ENCODE assay signal across 8 mouse cellular contexts in the genomic region with DNA sequence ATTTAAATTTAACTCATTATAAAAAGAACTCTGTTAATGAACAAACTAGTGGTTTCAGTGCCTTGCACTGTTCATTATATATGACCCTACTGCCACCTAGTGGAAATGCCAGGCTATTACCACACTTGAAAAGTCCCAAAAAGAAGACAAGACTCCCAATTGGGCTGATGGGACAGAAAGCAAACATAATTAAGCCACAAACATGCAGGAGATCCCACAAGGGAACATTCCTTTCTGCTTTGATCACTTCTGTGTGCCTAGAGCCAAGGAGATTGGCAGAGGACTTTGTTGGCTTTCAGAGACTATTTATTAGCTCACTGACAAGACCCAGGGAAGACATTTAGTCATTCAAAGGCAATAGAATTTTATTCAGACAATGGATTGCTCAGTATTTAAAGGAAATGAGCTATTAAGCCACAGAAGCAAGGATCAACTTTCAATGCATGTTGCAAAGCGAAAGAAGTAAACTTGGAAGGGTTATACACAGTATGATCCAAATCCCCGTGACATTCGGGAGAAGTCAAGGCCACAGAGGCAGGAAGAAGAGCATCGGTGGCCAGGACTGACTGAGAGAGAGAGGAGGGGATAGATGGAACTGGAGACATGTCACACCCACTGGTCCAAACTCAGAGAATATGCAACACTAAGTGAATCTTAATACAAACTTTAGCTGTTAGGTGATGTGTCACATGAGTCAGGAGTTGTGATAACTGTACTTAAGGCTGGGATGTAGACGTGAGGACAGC. TPM values are rescaled to one million over a fixed set of nuclear protein-coding genes. Genes with fewer than 3 reads are reported as not detected.
A peak's percentile ranks its signal among the peaks of the same experiment; 100 is the strongest.
DNase-seq lines count a peak whose midpoint lies in the region; ATAC-seq and TF ChIP-seq lines count a peak whose summit lies in the region.

No protein-coding gene starts in this region.

- no peak overlapping the region for H3K9ac ChIP-seq in forebrain, postnatal 0 days
- no peak overlapping the region for H3K9ac ChIP-seq in limb, embryonic 14.5 days (ENCODE audit: low read depth, low read length, severe bottlenecking)
- no peak overlapping the region for H3K9ac ChIP-seq in neural tube, embryonic 11.5 days (ENCODE audit: low read length)

- no peak for TF ChIP-seq POLR2A in cerebellum, adult 2 months (IDR thresholded peaks at IDR 0.05; ENCODE audit: borderline replicate concordance, insufficient read depth, low read length)
- no peak for TF ChIP-seq POLR2A in limb, embryonic 14.5 days (IDR thresholded peaks at IDR 0.05; ENCODE audit: borderline replicate concordance, extremely low read depth, insufficient read depth, insufficient read length)

- H3K4me2 ChIP-seq in forebrain, postnatal 0 days (ENCODE audit: low read depth): no peak overlapping the region
- H3K4me2 ChIP-seq in limb, embryonic 14.5 days (replicated peaks; ENCODE audit: low read depth, low read length, severe bottlenecking): no peak overlapping the region
- H3K4me2 ChIP-seq in neural tube, embryonic 11.5 days (ENCODE audit: low read depth): no peak overlapping the region

- peak; percentile 90 for ATAC-seq in forebrain, postnatal 0 days
- peak; percentile 64 for ATAC-seq in limb, embryonic 14.5 days (ENCODE audit: low FRiP score, low read depth)
- peak; percentile 64; the same call in 1 of the 2 replicates for ATAC-seq in neural tube, embryonic 11.5 days (ENCODE audit: insufficient read depth, low FRiP score, low TSS enrichment)
- no peak for ATAC-seq in activated CD4-positive, CD25-positive, alpha-beta regulatory T cell, adult 4 months

- H3K9me3 ChIP-seq in E14TG2a.4 (ENCODE audit: low read length): no peaks in the 10 kb centered on the region
- H3K9me3 ChIP-seq in forebrain, postnatal 0 days (ENCODE audit: low read length): peaks cover 8% of the 10 kb centered on the region; the same call in 1 of the 2 replicates
- peaks cover 8% of the 10 kb centered on the region for H3K9me3 ChIP-seq in limb, embryonic 14.5 days (ENCODE audit: control insufficient read depth, low read length)
- 0 out of 2 replicates have a peak, but pooled peaks cover 2% of the 10 kb centered on the region for H3K9me3 ChIP-seq in neural tube, embryonic 11.5 days (ENCODE audit: control insufficient read depth, low read length)

- H3K27ac ChIP-seq in cerebellum, adult 2 months (ENCODE audit: insufficient read depth, low read length): no peak overlapping the region
- no peak overlapping the region for H3K27ac ChIP-seq in forebrain, postnatal 0 days (ENCODE audit: low read depth, low read length)
- no peak overlapping the region for H3K27ac ChIP-seq in limb, embryonic 14.5 days (replicated peaks; ENCODE audit: low read depth, low read length)
- H3K27ac ChIP-seq in neural tube, embryonic 11.5 days (ENCODE audit: low read depth, low read length): no peak overlapping the region

- WGBS in cerebellum, adult 2 months: 78% methylated on average over 5 of the region's 5 CpGs
- WGBS in forebrain, postnatal 0 days: 57% methylated on average over 5 of the region's 5 CpGs
- WGBS in limb, embryonic 14.5 days: 75% methylated on average over 5 of the region's 5 CpGs
- 69% methylated on average over 5 of the region's 5 CpGs for WGBS in neural tube, embryonic 11.5 days

- peak; percentile 75 for TF ChIP-seq CTCF in E14TG2a.4 (conservative IDR thresholded peaks at IDR 0.05; ENCODE audit: low read length)
- peak; percentile 33; the same call in 1 of the 2 replicates for TF ChIP-seq CTCF in cerebellum, adult 2 months (IDR thresholded peaks at IDR 0.05; ENCODE audit: borderline replicate concordance, insufficient read depth, low read depth, low read length)
- peak; percentile 94 for TF ChIP-seq CTCF in forebrain, postnatal 0 days (IDR thresholded peaks at IDR 0.05; ENCODE audit: low read depth)

- peak; percentile 98 for DNase-seq in 3T3-L1 (ENCODE audit: low read depth, low spot score)
- DNase-seq in cerebellum, adult 2 months: peak; percentile 36 to 48
- peak; percentile 87 for DNase-seq in forebrain, postnatal 0 days
- peak; percentile 58 to 68 for DNase-seq in kidney, adult 8-10 months
- peak; percentile 70 for DNase-seq in limb, embryonic 14.5 days (ENCODE audit: low spot score)
- peak; percentile 40 for DNase-seq in neural tube, embryonic 11.5 days (ENCODE audit: low spot score)

- peaks cover 17% of the 10 kb centered on the region for H3K4me1 ChIP-seq in E14TG2a.4 (replicated peaks; ENCODE audit: low read depth, low read length)
- peaks cover 3% of the 10 kb centered on the region; the same call in 1 of the 2 replicates for H3K4me1 ChIP-seq in cerebellum, adult 2 months (ENCODE audit: control insufficient read depth, insufficient read depth, low read length)
- H3K4me1 ChIP-seq in forebrain, postnatal 0 days (ENCODE audit: insufficient read depth): no peaks in the 10 kb centered on the region
- no peaks in the 10 kb centered on the region for H3K4me1 ChIP-seq in limb, embryonic 14.5 days (ENCODE audit: control insufficient read depth, insufficient read depth, low read length)
- H3K4me1 ChIP-seq in neural tube, embryonic 11.5 days (ENCODE audit: control insufficient read depth, insufficient read depth, low read length): peaks cover 5% of the 10 kb centered on the region; the same call in 1 of the 2 replicates

- H3K36me3 ChIP-seq in E14TG2a.4 (ENCODE audit: insufficient read depth, low read length): peaks cover 8% of the 10 kb centered on the region; the same call in 1 of the 2 replicates
- H3K36me3 ChIP-seq in forebrain, postnatal 0 days (ENCODE audit: insufficient read depth): no peaks in the 10 kb centered on the region
- no peaks in the 10 kb centered on the region for H3K36me3 ChIP-seq in limb, embryonic 14.5 days (ENCODE audit: control insufficient read depth, insufficient read depth, low read length)
- no peaks in the 10 kb centered on the region; the same call in 1 of the 2 replicates for H3K36me3 ChIP-seq in neural tube, embryonic 11.5 days (ENCODE audit: control insufficient read depth, insufficient read depth, low read length)

- H3K27me3 ChIP-seq in E14TG2a.4 (ENCODE audit: insufficient read depth, low read length): no peaks in the 10 kb centered on the region
- no peaks in the 10 kb centered on the region for H3K27me3 ChIP-seq in cerebellum, adult 2 months (ENCODE audit: control insufficient read depth, insufficient read depth, low read length)
- H3K27me3 ChIP-seq in forebrain, postnatal 0 days (ENCODE audit: insufficient read depth, low read length): no peaks in the 10 kb centered on the region
- no peaks in the 10 kb centered on the region for H3K27me3 ChIP-seq in limb, embryonic 14.5 days (ENCODE audit: control insufficient read depth, insufficient read depth, low read length)
- no peaks in the 10 kb centered on the region for H3K27me3 ChIP-seq in neural tube, embryonic 11.5 days (ENCODE audit: control insufficient read depth, insufficient read depth, low read length)

- no peak overlapping the region for H3K4me3 ChIP-seq in E14TG2a.4 (replicated peaks; ENCODE audit: low read length)
- H3K4me3 ChIP-seq in cerebellum, adult 2 months (replicated peaks; ENCODE audit: insufficient read depth, low read depth, low read length): no peak overlapping the region
- H3K4me3 ChIP-seq in forebrain, postnatal 0 days (ENCODE audit: low read depth, low read length): no peak overlapping the region
- H3K4me3 ChIP-seq in limb, embryonic 14.5 days (replicated peaks; ENCODE audit: low read length): no peak overlapping the region
- no peak overlapping the region for H3K4me3 ChIP-seq in neural tube, embryonic 11.5 days (ENCODE audit: low read depth, low read length)

RNA-seq across cellular contexts. Expression of gene Smyd3, which starts 40.5 kb away (rescaled TPM):
- 17.3 and 18.3 TPM in 2 replicates for polyA plus RNA-seq in cerebellum, adult 2 months (2012; rRNA removed)
- 18.2 and 19.0 TPM in 2 replicates for total RNA-seq in forebrain, postnatal 0 days (2014; rRNA removed)
- polyA plus RNA-seq in forebrain, postnatal 0 days (2015; fragmentation: Nextera tagmentation; extraction: Ambion mirVana): 26.8 and 27.6 TPM in 2 replicates
- 9.6 and 9.8 TPM in 2 replicates for polyA plus RNA-seq in limb, embryonic 14.5 days (2012; rRNA removed)
- polyA plus RNA-seq in limb, embryonic 14.5 days (2014; fragmentation: Nextera tagmentation; extraction: Ambion mirVana): 21.1 and 21.5 TPM in 2 replicates
- polyA plus RNA-seq in neural tube, embryonic 11.5 days (2014; fragmentation: Nextera tagmentation; extraction: Ambion mirVana): 18.7 and 19.7 TPM in 2 replicates
- polyA plus RNA-seq in activated CD4-positive, CD25-positive, alpha-beta regulatory T cell, adult 4 months (2017; shearing (Covaris generic)): 10 to 100 TPM; 24.6 to 32.6 TPM

Comparison
In these comparisons a context has a peak if more than half of its experiments do, and no peak if none do; other contexts are left out.
1. DNase-seq: peak in every context shown above with its lines; median percentile 98 in 3T3-L1; 87 in forebrain, postnatal 0 days; 70 in limb, embryonic 14.5 days; 63 in kidney, adult 8-10 months; 42 in cerebellum, adult 2 months; 40 in neural tube, embryonic 11.5 days.
2. CTCF ChIP-seq: peak in every context shown above with its lines; median percentile 94 in forebrain, postnatal 0 days; 75 in E14TG2a.4; 33 in cerebellum, adult 2 months.